Mouse (Mus musculus): ENCODE data around the gene Ppp3ca. TPM values are rescaled to one million over a fixed set of nuclear protein-coding genes. Genes with fewer than 3 reads are reported as not detected.

Ppp3ca gene
- polyA plus RNA-seq (2012; fragmentation: generic; extraction: Trizol), result 10 to 100 TPM in 1 of 2 experiments, 1 to 10 TPM in 1; 2.9 to 51.7 TPM

GRCm38 (mm10) chr3:136670110-136670359 is at the start of gene Ppp3ca:
Gene Ppp3ca, plus strand, starts transcription at chr3:136670124.

Measured in C3H10T1/2 (cell line).